In genomic region chr5:34582314-34582675, GRCm38 (mm10) we compare ENCODE assay signal across 10 mouse cellular contexts. TPM values are rescaled to one million over a fixed set of nuclear protein-coding genes. Genes with fewer than 3 reads are reported as not detected.
A peak's percentile ranks its signal among the peaks of the same experiment; 100 is the strongest.
DNase-seq lines count a peak whose midpoint lies in the region; ATAC-seq and TF ChIP-seq lines count a peak whose summit lies in the region.
"Had no signal": no experiment of that assay in that cellular context is flagged by ENCODE, and none has a peak within 500 bp of the region (broad histone marks: within the 10 kb centered on the region; RNA-seq: fewer than 3 reads in every experiment).

No protein-coding gene starts in this region.

- H3K4me2 ChIP-seq in heart, embryonic 13.5 days, result peak overlapping the region; percentile 65
- H3K4me2 ChIP-seq in neural tube, embryonic 14.5 days (ENCODE audit: low read depth, low read length), result no peak overlapping the region
- H3K4me2 ChIP-seq in neural tube, embryonic 15.5 days, result no peak overlapping the region
- H3K4me2 ChIP-seq in hindbrain, embryonic 15.5 days, result no peak overlapping the region
- no peak overlapping the region for H3K4me2 ChIP-seq in stomach, postnatal 0 days (replicated peaks; ENCODE audit: low read depth)

- H3K27me3 ChIP-seq in heart, embryonic 13.5 days (replicated peaks), result no peaks in the 10 kb centered on the region
- no peaks in the 10 kb centered on the region for H3K27me3 ChIP-seq in neural tube, embryonic 14.5 days (ENCODE audit: control insufficient read depth, insufficient read depth, low read length)
- no peaks in the 10 kb centered on the region for H3K27me3 ChIP-seq in neural tube, embryonic 15.5 days (replicated peaks)
- H3K27me3 ChIP-seq in hindbrain, embryonic 15.5 days, result no peaks in the 10 kb centered on the region
- H3K27me3 ChIP-seq in stomach, postnatal 0 days (ENCODE audit: control insufficient read depth, insufficient read depth, low read length), result no peaks in the 10 kb centered on the region
- H3K27me3 ChIP-seq: limb, embryonic 12.5 days; Patski had no signal

- no peak for ATAC-seq in heart, embryonic 13.5 days (ENCODE audit: extremely low read depth, insufficient number of reproducible peaks, low FRiP score, low TSS enrichment)
- no peak for ATAC-seq in neural tube, embryonic 14.5 days (ENCODE audit: low read depth)
- no peak for ATAC-seq in neural tube, embryonic 15.5 days (ENCODE audit: low FRiP score)
- ATAC-seq in hindbrain, embryonic 15.5 days (ENCODE audit: low FRiP score, low read depth), result no peak
- ATAC-seq in stomach, postnatal 0 days (ENCODE audit: low FRiP score, low TSS enrichment), result peak; percentile 8; the same call in 1 of the 2 replicates

- WGBS in heart, embryonic 13.5 days, result 29% methylated on average over 5 of the region's 5 CpGs
- 76% methylated on average over 5 of the region's 5 CpGs for WGBS in neural tube, embryonic 14.5 days
- 79% methylated on average over 5 of the region's 5 CpGs for WGBS in neural tube, embryonic 15.5 days
- WGBS in hindbrain, embryonic 15.5 days, result 75% methylated on average over 5 of the region's 5 CpGs
- 63% methylated on average over 5 of the region's 5 CpGs for WGBS in stomach, postnatal 0 days

- no peak for DNase-seq in heart, adult 18-20 months
- no peak for DNase-seq in stomach, postnatal 0 days (ENCODE audit: low spot score)
- DNase-seq in urinary bladder, adult 18-20 months (ENCODE audit: low spot score in 2 of 2), result no peak
- DNase-seq in left cerebral cortex, postnatal 14 days (ENCODE audit: low spot score in 2 of 2), result no peak

- H3K9ac ChIP-seq in heart, embryonic 13.5 days, result peak overlapping the region; percentile 69
- no peak overlapping the region for H3K9ac ChIP-seq in neural tube, embryonic 14.5 days (replicated peaks; ENCODE audit: low read depth, low read length)
- H3K9ac ChIP-seq in neural tube, embryonic 15.5 days (replicated peaks), result no peak overlapping the region
- no peak overlapping the region for H3K9ac ChIP-seq in hindbrain, embryonic 15.5 days
- H3K9ac ChIP-seq in stomach, postnatal 0 days (ENCODE audit: low read length), result no peak overlapping the region
- H3K9ac ChIP-seq: limb, embryonic 12.5 days had no signal

- H3K9me3 ChIP-seq in heart, embryonic 13.5 days, result no peaks in the 10 kb centered on the region
- no peaks in the 10 kb centered on the region for H3K9me3 ChIP-seq in neural tube, embryonic 14.5 days (ENCODE audit: control insufficient read depth, low read length)
- no peaks in the 10 kb centered on the region for H3K9me3 ChIP-seq in neural tube, embryonic 15.5 days (replicated peaks)
- H3K9me3 ChIP-seq in hindbrain, embryonic 15.5 days, result no peaks in the 10 kb centered on the region
- H3K9me3 ChIP-seq in stomach, postnatal 0 days (ENCODE audit: control insufficient read depth, low read length), result no peaks in the 10 kb centered on the region
- H3K9me3 ChIP-seq: limb, embryonic 12.5 days had no signal

- no peak for TF ChIP-seq EP300 in stomach, postnatal 0 days (optimal IDR thresholded peaks at IDR 0.05)

- peak overlapping the region; percentile 88 for H3K27ac ChIP-seq in heart, embryonic 13.5 days (replicated peaks)
- peak overlapping the region; percentile 17; the same call in 1 of the 2 replicates for H3K27ac ChIP-seq in neural tube, embryonic 14.5 days (ENCODE audit: low read depth, low read length)
- no peak overlapping the region for H3K27ac ChIP-seq in neural tube, embryonic 15.5 days (replicated peaks)
- H3K27ac ChIP-seq in hindbrain, embryonic 15.5 days (replicated peaks), result 0 out of 2 replicates have a peak overlapping the region, but pooled peaks have one; percentile 40
- peak overlapping the region; percentile 63 for H3K27ac ChIP-seq in stomach, postnatal 0 days (replicated peaks)
- H3K27ac ChIP-seq: limb, embryonic 12.5 days had no signal

- no peak for TF ChIP-seq CTCF in stomach, postnatal 0 days (IDR thresholded peaks at IDR 0.05; ENCODE audit: low read depth)

- peak overlapping the region; percentile 29 for H3K4me3 ChIP-seq in heart, embryonic 13.5 days
- no peak overlapping the region for H3K4me3 ChIP-seq in neural tube, embryonic 14.5 days (ENCODE audit: low read depth, low read length)
- H3K4me3 ChIP-seq in neural tube, embryonic 15.5 days (replicated peaks), result no peak overlapping the region
- H3K4me3 ChIP-seq in hindbrain, embryonic 15.5 days, result no peak overlapping the region
- H3K4me3 ChIP-seq in stomach, postnatal 0 days (ENCODE audit: low read depth, low read length), result no peak overlapping the region
- H3K4me3 ChIP-seq: limb, embryonic 12.5 days had no signal

- H3K36me3 ChIP-seq in heart, embryonic 13.5 days, result peaks cover 3% of the 10 kb centered on the region; the same call in 1 of the 2 replicates
- H3K36me3 ChIP-seq in neural tube, embryonic 14.5 days (ENCODE audit: control insufficient read depth, insufficient read depth, low read length), result no peaks in the 10 kb centered on the region
- no peaks in the 10 kb centered on the region for H3K36me3 ChIP-seq in neural tube, embryonic 15.5 days
- no peaks in the 10 kb centered on the region for H3K36me3 ChIP-seq in hindbrain, embryonic 15.5 days
- no peaks in the 10 kb centered on the region for H3K36me3 ChIP-seq in stomach, postnatal 0 days (ENCODE audit: control insufficient read depth, insufficient read depth, low read length)

- H3K4me1 ChIP-seq in heart, embryonic 13.5 days, result peaks cover 53% of the 10 kb centered on the region
- H3K4me1 ChIP-seq in neural tube, embryonic 14.5 days (ENCODE audit: control insufficient read depth, insufficient read depth, low read length), result no peaks in the 10 kb centered on the region
- peaks cover 9% of the 10 kb centered on the region; the same call in 1 of the 2 replicates for H3K4me1 ChIP-seq in neural tube, embryonic 15.5 days
- peaks cover 20% of the 10 kb centered on the region for H3K4me1 ChIP-seq in hindbrain, embryonic 15.5 days (replicated peaks)
- H3K4me1 ChIP-seq in stomach, postnatal 0 days (replicated peaks; ENCODE audit: control insufficient read depth, insufficient read depth), result no peaks in the 10 kb centered on the region

- intact Hi-C loops in left cerebral cortex, postnatal 14 days (cut with DNase I), result no loop called here

RNA-seq across cellular contexts. Expression of gene Add1, which starts 8.8 kb away (rescaled TPM):
- polyA plus RNA-seq in heart, embryonic 13.5 days (2015; fragmentation: Nextera tagmentation; extraction: Ambion mirVana), result 143 and 144 TPM in 2 replicates
- 100 to 1,000 TPM; 124 to 133 TPM for total RNA-seq in heart, adult 18-20 months (2021)
- polyA plus RNA-seq in neural tube, embryonic 14.5 days (2014; fragmentation: Nextera tagmentation; extraction: Ambion mirVana), result 213 and 243 TPM in 2 replicates
- 205 and 222 TPM in 2 replicates for polyA plus RNA-seq in neural tube, embryonic 15.5 days (2015; fragmentation: Nextera tagmentation; extraction: Ambion mirVana)
- polyA plus RNA-seq in hindbrain, embryonic 15.5 days (2015; fragmentation: Nextera tagmentation; extraction: Ambion mirVana), result 206 and 221 TPM in 2 replicates
- polyA plus RNA-seq in stomach, postnatal 0 days (2015; fragmentation: Nextera tagmentation; extraction: Ambion mirVana), result 68.6 and 69.3 TPM in 2 replicates
- total RNA-seq in left cerebral cortex, postnatal 14 days (2021), result 100 to 1,000 TPM; 361 to 367 TPM

RNA-seq across cellular contexts. Expression of gene Mfsd10, which starts 54.7 kb away (rescaled TPM):
- polyA plus RNA-seq in heart, embryonic 13.5 days (2015; fragmentation: Nextera tagmentation; extraction: Ambion mirVana), result 75.1 and 78.4 TPM in 2 replicates
- 1 to 10 TPM; 6.8 to 8.6 TPM for total RNA-seq in heart, adult 18-20 months (2021)
- 74.1 and 84.9 TPM in 2 replicates for polyA plus RNA-seq in neural tube, embryonic 14.5 days (2014; fragmentation: Nextera tagmentation; extraction: Ambion mirVana)
- polyA plus RNA-seq in neural tube, embryonic 15.5 days (2015; fragmentation: Nextera tagmentation; extraction: Ambion mirVana), result 105 and 108 TPM in 2 replicates
- 95.0 and 109 TPM in 2 replicates for polyA plus RNA-seq in hindbrain, embryonic 15.5 days (2015; fragmentation: Nextera tagmentation; extraction: Ambion mirVana)
- 57.4 and 62.0 TPM in 2 replicates for polyA plus RNA-seq in stomach, postnatal 0 days (2015; fragmentation: Nextera tagmentation; extraction: Ambion mirVana)
- 10 to 100 TPM; 39.9 to 42.8 TPM for total RNA-seq in left cerebral cortex, postnatal 14 days (2021)

RNA-seq across cellular contexts. Expression of gene Sh3bp2, which starts 56.7 kb away (rescaled TPM):
- polyA plus RNA-seq in heart, embryonic 13.5 days (2015; fragmentation: Nextera tagmentation; extraction: Ambion mirVana), result 3.9 and 4.9 TPM in 2 replicates
- 1 to 10 TPM; 2.6 to 3.2 TPM for total RNA-seq in heart, adult 18-20 months (2021)
- 20.6 and 29.8 TPM in 2 replicates for polyA plus RNA-seq in neural tube, embryonic 14.5 days (2014; fragmentation: Nextera tagmentation; extraction: Ambion mirVana)
- polyA plus RNA-seq in neural tube, embryonic 15.5 days (2015; fragmentation: Nextera tagmentation; extraction: Ambion mirVana), result 17.9 and 22.6 TPM in 2 replicates
- polyA plus RNA-seq in hindbrain, embryonic 15.5 days (2015; fragmentation: Nextera tagmentation; extraction: Ambion mirVana), result 20.6 and 21.4 TPM in 2 replicates
- polyA plus RNA-seq in stomach, postnatal 0 days (2015; fragmentation: Nextera tagmentation; extraction: Ambion mirVana), result 4.2 and 4.9 TPM in 2 replicates
- total RNA-seq in left cerebral cortex, postnatal 14 days (2021), result 1 to 10 TPM; 2.8 to 4.6 TPM
